Mouse (Mus musculus) T-helper 2 cell (primary cell): ENCODE results near the gene Plekhh1.

ENCODE experiments used
- in situ Hi-C: fragments of 300-600 bp; cut with MboI, MseI; formaldehyde crosslinking; loops from one replicate; pipeline ENCODE4 v1.15.1; 2025; ENCODE audit warnings: high pct_unique_total_duplicates

Gene Plekhh1

DNA sequence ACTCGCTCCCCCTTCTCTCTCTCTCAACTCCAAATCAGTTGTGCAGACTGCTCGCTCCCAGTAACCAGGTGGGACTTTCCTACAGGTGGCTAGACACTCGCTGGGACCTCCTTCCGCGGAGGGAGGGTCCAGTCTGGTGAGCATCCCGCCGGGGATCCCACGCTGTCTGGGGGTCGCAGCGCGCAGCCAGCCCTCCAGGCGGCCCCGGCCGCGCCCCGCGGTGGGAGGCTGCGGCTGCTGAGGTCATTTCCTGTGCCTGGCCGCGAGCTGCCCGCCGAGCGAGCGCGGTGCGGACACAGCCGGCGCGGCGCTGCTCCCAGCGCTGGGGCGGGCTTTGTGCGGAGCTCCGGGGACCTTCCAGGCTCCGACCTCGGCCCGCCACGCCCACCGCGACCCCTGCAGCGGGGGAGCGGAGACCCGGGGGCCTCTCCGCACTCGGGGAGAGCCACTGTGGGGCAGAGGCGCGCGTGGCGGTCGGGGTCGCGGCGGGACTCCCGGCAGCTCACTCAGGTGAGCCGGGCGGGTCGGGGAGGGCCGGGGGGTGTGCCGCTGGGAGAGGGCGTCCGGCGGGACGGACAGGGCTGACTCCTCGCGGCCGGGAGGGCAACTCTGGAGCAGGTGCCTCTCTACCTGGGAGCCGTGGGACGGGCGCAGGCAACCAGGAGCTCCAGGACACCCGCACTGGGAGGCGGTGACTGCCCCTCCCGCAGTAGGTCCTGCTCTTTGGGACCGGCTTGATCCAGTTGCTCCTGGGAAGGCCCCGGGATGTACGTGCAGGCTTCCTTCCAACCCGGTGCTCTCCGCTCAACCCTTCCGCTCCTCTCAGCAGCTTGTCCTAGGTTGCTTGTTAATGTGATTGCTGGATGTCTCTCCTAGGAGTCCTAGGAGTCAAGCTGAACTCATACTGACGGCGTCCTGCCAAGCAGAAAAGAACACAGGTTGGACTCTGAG lies at the start of gene Plekhh1:
Gene Plekhh1, plus strand, starts transcription at position 253 of the 951 bp plus-strand sequence.
- in situ Hi-C loops = no loop called here

DNA sequence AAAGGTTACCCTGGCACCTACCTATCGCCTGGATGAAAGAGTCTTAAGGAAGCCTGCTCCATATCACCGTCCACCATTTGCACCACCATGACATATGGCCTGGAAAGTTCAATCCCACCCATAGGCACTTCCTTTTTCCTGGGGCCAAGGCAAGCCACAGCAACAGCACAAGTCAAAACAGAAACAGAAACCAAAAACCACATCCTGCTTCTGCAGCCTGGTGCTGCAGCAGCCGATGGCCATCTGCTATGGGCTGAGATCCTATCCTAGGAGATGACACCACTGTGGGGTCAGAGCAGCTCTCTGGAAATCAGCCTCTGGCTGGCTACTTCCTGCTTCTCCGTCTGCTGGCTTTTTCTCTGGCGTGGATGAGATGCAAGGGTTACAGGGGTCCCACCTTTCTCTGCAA lies 48.3 kb upstream of the Plekhh1 start:
- in situ Hi-C loops = no loop called here

DNA sequence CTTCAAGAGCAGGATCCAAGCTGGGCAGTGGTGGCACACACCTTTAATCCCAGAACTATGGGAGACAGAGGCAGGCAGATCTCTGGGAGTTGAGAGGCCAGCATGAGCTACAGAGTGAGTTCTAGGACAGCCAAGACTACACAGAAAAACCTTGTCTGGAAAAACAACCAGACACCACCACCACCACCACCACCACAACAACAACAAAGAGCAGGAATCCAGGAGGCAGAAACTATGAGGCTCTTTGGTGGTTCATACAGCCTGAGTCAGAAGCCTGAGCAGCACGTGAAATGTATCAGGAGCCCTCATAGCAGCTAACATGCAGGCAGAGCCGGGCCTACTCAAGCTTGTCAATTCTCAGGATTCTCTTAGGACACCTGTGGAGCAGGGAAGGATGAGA lies 47.8 kb upstream of the Plekhh1 start:
- in situ Hi-C loops = no loop called here

DNA sequence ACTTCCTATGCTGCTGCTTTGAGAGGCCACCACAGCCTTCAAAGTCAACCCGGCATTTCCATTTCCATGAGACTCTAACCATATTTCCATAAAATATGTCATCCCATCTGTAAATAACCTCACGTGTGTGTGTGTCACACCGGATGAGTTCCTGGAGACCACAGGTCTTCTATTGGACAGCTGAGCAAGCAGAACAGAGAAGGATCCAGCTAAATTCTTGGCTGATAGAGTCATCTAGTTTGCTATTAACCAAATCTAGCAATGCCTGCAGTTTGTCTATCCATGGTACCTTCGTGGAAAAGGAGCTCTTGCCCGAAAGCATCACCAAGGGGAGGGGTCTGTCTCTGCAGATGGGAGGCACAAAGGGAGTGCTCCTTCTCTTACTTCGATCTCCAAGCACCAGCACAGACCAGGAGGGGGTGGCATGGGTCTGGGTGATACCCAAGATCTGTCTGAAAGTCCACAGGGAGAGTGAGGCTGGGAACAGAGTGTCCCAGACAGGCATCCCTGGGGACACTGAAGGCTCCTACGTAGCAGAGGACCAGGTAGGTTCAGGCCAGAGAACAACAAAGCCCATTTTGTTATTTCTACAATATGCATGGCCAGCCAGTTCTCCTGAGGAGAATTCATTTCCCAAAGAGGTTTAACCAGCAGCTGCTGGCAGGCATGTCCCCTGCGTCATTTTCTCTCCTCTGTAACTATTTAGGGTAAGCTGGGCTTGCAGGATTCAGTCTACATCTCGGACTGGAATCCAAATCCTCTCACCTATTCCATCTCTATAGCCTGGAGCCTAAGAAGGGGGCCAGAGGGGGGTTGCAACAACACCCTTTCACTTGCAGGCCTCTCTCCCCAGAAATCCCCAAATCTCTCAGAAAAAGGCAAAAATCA lies 46.8 kb upstream of the Plekhh1 start:
- in situ Hi-C loops = no loop called here

DNA sequence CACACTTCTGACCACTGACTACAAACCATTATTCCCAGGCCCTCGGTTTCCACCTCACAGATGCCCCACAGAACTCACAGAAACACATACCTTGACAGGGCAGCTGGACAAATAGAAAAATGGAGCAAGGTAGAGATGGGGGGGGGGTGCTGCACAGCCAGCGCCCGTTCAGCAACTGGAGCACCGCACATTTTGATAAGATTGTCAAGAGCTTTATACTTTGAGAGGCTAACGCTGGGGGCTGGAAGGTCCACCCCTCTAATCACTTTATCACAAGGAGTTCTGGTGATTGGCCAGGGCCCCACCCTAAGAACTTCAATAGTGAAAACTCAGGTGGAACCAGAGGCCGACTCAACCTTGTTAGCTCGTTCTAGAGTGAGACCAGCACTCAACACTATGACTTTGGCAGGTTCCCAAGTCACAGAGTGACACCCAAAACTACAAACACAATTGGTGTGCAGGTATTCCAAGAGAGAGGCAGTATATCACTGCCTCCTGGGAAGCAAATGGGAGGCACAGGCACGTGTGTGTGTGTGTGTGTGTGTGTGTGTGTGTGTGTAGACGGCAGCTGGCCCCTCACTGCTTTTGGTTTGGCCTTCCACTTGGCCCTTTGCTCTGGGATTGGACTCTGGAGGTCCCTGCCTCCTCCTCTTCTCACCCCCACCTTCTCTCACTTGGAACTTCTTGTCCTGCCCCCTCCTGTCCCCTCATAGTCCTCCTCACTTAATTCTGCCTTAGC lies 45.5 kb upstream of the Plekhh1 start:
- in situ Hi-C loops = no loop called here

DNA sequence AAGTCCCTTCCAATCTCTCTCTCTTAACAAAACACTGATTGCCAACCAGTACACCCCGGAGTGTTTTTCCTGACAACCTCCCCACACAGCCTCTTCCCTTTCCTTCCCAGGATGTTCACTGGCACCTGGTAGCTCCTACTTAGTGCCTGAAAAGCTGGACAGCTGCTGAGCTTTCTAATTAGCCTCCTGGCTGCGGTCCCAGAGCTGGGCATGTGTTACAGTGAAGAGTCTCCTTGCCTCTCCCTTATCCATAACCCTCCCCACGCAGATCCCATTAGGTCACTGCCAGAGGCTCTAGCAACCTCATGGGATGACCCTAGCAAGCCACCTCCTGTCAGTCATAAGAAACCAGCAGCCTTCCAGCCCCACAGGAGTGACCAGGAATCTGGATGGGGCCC lies 44.9 kb upstream of the Plekhh1 start:
- in situ Hi-C loops = no loop called here

DNA sequence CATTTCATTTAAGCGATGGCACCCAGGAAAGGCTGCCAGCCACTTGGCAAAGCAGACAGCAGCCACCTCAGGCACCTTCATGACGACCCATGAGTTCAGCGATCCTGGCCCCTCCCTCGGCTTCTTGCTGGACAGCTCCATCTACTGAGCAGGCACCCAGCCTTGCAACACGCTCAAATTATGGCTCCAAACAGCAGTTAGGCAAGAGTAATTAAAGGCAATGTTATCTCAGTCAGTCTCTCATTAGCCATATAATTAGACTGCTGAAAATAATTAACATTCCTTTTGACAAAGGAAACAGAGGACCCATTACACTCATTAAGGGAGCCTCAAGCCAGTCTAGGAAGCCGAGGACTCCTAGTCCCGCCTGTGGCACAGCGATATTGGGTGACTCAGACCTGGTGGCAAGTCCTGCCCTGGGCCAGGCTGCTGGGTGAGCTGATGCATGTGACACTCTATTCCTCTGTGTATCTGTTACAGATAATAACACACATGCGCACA lies 41.3 kb upstream of the Plekhh1 start:
- in situ Hi-C loops = no loop called here

DNA sequence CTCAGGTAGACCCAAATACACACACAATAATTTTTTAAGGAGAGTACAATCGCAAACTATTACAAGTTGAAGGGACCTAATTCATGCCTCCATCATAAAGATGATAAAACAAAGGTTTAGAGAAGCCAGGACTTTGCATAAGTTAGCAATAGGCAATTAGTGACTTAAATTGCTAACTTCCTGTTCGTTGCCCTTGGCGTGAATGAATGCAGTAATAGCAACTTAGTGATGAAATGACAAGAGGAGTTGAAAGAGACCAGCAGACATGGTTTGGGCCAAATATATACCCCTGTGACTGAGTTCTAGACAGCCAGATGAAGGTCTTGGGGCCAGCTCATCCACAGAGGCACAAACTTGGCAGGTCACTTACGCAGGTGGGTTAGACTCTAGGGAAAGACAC lies 32.7 kb upstream of the Plekhh1 start:
- in situ Hi-C loops = no loop called here

DNA sequence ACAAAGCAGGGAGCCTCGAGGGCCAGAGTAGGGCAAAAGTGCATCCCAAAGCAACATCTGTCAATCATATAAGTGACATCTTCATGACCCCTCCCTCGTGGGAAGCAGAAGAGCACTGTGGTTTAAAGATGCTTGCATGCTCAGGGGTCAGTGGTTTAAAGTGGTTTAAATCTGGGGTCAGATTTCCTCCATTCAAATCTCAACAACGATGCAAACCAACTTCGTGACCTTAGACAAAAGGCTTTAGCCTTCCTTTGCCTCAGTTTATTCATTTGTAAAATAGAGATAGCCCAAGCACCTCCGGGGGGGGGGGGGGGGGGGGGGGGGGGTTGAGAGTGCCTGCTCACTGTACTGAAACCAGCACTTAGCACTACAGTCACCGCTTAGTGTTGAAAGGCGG lies 32.3 kb upstream of the Plekhh1 start:
- in situ Hi-C loops = no loop called here

DNA sequence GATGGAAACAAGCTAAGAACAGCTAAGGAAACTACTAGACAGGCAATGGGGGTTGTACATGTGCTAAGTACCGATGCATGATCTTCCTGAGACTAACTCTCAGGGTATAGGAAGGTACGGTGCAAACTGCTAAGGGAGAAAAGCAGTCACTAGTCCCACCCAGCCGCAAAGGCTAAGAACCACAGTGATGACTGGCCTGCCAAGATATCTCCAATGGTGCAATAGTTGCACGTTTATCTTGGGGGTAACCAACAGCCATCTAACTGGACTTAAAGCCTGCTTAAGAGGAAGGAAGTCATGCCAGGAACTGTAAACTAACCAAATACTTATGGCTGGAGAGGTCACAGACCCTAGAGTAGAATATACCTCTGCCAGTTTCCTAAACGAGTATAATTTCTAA lies 26.6 kb upstream of the Plekhh1 start:
- in situ Hi-C loops = no loop called here

DNA sequence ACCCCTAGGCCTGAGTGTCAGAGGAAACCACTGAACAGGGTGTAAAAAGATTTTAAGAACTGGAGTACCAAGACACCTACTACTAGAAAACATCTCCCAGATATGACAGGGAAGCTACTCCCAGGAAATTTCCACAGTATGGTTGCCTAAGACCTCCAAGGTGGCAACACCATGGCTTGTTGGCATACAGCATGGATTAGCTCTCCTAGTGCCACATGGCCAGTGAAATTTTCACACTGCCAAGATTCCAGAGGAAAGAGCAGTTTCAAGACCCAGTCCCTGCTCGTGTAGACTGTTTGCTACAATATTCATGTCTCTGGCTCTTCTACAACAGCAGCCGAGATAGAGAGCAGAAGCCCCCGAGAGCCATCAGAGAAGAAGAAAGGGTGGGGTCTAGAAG lies 26.0 kb upstream of the Plekhh1 start:
- in situ Hi-C loops = no loop called here

DNA sequence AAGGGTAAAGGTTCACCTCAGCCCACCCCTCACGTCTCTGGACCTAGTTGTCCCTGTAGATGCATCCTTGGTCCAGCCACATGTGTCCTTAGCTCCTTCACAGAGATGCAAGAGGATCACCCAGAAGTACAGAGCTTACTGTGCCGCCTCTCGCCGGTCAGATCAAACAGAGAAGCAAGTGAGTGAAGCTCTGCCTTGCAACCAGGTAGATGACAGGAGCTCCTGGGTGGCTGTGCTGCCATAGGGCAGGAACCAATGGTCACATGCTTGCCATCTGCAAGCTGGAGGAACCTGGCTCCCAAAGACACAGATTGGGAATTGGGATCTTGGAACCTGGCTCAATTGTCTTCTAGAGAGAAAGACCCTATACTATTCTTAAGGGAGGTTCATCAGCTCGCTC lies 23.5 kb upstream of the Plekhh1 start:
- in situ Hi-C loops = no loop called here

DNA sequence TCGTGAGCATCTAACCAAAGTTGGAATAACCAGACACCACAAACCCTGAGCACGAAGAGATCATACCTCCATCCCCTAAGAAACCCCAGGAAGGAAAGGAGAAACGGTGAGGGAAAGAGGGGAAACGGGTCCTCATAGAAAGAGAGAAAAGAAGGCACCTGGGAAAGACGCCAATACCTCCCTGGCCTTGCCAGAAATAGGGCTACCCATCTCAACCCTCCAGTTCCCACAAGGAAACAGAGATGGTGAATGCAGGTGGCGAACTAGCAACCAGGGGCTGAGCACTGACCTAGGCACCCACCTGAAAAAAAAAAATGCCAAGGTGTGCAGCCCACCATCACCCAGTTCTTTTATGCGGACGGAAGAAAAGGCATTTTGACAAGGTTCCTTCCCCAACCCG lies 22.9 kb upstream of the Plekhh1 start:
- in situ Hi-C loops = no loop called here

DNA sequence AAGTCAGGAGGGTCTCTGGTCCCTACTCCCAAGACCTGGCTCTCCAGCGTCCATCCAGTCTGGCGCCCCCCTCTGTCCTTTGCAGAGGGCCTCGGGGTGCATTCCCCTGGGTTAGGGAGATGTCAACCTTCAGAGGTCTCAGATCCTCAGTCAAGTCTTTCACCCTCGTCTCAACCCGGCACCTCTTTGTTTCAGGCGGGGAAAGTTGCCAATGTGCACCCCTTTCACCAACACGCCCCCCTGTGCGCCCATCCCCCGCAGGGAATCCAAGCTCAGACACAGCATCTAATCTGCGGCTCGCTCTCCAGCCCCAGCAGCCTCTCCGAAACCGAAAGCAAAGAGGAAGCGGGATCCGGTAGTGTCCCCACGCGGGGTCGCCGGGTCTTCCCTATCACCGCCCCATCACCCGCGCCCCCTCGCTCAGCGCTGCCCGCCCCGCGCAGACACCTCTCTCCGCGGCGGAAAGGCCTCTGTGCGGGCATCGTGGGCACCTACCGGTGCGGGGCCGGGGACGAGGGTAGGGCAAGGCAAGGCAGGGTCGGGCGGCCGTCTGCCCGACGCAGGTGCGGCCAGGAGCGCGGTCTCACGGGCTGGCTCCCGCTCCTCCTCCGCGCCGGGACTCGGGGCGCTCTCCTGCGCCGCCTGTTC lies 22.4 kb upstream of the Plekhh1 start:
- in situ Hi-C loops = no loop called here

DNA sequence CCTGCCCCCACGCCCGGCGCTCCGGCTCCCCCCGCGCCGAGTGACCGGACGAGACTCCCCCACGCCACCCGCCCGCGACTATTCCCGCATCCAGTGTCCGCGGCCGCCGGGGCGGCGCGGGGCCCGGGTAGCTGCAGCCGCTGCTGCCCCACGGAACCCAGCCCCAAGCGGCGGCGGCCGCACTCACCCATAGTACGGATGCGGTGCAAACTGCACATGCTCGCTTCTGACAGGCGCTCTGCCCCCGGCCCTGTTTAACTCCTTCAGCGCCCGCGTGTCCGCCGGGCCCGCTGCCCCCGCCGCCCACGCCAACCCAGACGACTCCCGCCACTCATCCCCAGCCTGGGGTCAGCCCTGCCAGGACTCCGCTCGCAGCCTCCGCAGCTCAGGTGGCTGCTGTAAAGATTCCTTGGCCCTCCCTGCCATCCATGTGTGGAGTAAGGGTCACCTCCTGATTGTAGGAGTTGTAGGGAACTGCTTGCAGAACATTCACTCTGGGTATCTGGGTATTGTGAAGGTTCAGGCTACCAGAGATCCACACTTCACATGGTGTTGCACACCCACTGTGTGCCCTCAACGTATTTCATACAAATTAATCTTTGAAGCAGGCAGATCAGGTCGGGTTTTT lies 21.7 kb upstream of the Plekhh1 start, which contains the start of gene Tmem229b:
Gene Tmem229b, minus strand, starts transcription at position 502 of the 628 bp plus-strand sequence.
- in situ Hi-C loops = no loop called here

DNA sequence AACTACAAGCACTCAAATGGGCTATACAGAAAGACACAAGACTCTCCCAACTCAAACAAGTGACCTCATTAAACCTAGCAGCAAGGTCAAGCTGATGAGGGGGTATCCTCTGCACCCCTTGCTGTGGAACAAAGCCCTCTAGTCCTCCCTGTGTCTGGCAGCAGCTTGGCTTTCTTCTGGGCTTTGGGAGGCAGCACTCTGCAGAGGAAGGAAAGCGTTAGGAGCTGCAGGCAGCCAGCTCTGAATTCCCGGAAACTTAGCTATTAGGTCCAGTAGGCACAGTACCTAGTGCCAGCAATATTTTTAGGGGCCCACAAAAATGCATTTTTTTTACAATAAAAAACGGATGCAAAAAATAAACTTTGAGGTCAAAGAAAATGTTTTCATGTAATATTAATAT lies 18.4 kb upstream of the Plekhh1 start:
- in situ Hi-C loops = loop anchor here (10.0 kb wide), 1 partner anchor 96 kb away; no protein-coding TSS in a partner anchor

DNA sequence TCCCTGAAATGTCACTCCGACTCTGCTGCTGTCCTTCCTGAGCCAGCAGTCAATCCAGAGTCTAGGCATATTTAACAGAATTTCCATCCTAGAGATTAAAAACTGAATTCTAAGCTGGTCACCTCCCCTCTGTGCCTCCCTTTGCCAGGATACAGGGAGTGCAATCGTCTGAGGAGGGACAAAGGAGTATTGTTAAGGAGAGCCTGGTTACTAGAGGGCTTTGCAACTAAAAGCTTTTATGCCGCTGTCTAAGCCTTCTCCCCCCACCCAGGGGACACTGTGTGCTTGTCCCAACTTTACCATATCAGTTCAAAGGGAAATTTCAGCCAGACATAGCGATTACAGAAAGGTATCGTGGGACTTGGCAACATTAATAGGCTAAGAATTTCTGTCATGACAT lies 12.9 kb upstream of the Plekhh1 start:
- in situ Hi-C loops = loop anchor here (10.0 kb wide), 1 partner anchor 101 kb away; no protein-coding TSS in a partner anchor

DNA sequence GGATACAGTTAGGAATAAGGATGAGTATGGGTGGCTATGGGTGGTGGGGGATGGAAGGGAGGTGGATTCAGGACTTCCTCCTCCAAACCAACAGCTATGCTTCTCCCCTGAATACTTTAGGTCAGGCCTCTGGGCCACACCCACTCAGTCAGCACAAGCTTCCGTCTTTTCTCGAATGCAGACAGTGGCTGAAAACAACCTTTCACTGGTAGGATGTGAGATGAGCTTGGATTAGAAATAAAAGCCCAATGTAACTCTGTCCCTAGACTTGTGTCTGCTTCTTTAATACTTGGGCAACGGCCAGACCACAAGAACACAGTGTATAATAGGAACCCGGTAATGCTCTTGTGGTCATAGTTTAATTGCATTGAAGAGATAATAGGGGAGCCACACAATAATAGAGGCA lies 11.0 kb upstream of the Plekhh1 start:
- in situ Hi-C loops = loop anchor here (10.0 kb wide), 1 partner anchor 103 kb away; no protein-coding TSS in a partner anchor

DNA sequence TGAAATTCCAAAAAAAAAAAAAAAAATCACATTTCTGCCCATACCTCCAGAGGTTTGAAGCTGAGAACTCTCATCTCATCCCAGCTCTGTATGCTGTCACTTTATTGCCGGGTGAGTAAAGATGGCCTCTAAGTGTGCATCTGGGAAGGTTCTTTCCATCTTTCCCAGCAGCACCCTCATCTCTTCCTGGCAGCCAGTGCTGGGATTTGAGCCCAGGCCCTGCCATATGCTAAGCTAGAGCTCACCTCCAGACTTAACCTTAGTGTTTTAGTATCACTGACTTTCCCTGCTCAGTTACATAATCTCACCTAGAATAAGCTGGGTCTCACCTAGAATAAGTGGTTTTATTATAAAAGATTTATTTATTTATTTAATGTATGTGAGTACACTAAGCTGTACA lies 7.1 kb upstream of the Plekhh1 start:
- in situ Hi-C loops = no loop called here

DNA sequence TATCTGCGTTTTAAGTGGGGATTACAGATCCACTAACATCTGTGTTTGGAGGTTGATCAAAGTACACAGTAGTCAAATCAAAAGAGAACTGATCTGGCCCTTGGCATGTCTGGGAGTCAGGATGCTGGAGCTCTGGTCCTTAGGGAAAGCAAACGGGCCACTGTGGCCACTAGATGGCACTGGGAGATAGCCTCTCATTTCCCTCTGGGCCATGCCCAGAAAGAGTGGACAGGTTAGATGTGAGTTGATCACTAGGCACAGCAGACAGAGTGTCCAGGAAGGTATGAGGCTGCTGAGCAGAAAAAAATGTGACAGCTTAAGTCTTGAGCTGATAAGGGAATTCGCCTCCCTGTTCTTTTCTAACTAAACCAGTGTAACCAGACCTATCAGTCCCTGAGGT lies 6.1 kb upstream of the Plekhh1 start:
- in situ Hi-C loops = no loop called here
